Mouse (Mus musculus): ENCODE measurements at regions not wholly inside any gene's neighbourhood (a gene's known extent, or its start where the extent isn't known, plus 50 kb on each side); places are given as distances from the start of the nearest gene placed in this dataset.

- TF ChIP-seq CTCF (IDR thresholded peaks at IDR 0.05; ENCODE audit: extremely low read depth, insufficient read depth, low read length) (no peak), POLR2A (IDR thresholded peaks at IDR 0.05; ENCODE audit: extremely low read depth, insufficient read depth, low read length) (no peak)
Observed at GRCm38 (mm10) chr2:84059246-84059645, 68.9 kb downstream of the Gm13691 start.
